Mouse (Mus musculus): ENCODE measurements around the gene Mpnd. TPM values are rescaled to one million over a fixed set of nuclear protein-coding genes. Genes with fewer than 3 reads are reported as not detected.

Mpnd gene
- polyA plus RNA-seq, 1 experiment = 424 TPM

- Histone ChIP-seq H3K4me1 (ENCODE audit: control insufficient read depth, insufficient read depth, insufficient read length, low read length) (peaks cover 10% of the 10 kb centered on the region), H3K36me3 (ENCODE audit: control insufficient read depth, insufficient read depth, low read length) (peaks cover 45% of the 10 kb centered on the region), H3K27me3 (ENCODE audit: control insufficient read depth, insufficient read depth, low read length) (no peaks in the 10 kb centered on the region), H3K27ac (ENCODE audit: insufficient read depth, low read depth, low read length) (no peak overlapping the region), H3K4me3 (ENCODE audit: low read depth, low read length) (no peak overlapping the region)
- WGBS = 85% methylated on average over 6 of the region's 6 CpGs
- TF ChIP-seq POLR2A (IDR thresholded peaks at IDR 0.05; ENCODE audit: low read depth, low read length) = no peak
- no peak for TF ChIP-seq CTCF (IDR thresholded peaks at IDR 0.05; ENCODE audit: extremely low read depth, insufficient read length, insufficient replicate concordance, low read depth, low read length)
Measured at GRCm38 (mm10) chr17:56020400-56021084, 15.0 kb downstream of the Mpnd start.

- Histone ChIP-seq H3K27me3 (ENCODE audit: control insufficient read depth, insufficient read depth, low read length) (no peaks in the 10 kb centered on the region), H3K4me1 (ENCODE audit: control insufficient read depth, insufficient read depth, insufficient read length, low read length) (peaks cover 10% of the 10 kb centered on the region), H3K27ac (ENCODE audit: insufficient read depth, low read depth, low read length) (no peak overlapping the region), H3K4me3 (ENCODE audit: low read depth, low read length) (no peak overlapping the region), H3K36me3 (ENCODE audit: control insufficient read depth, insufficient read depth, low read length) (peaks cover 37% of the 10 kb centered on the region)
- WGBS = 78% methylated on average over 4 of the region's 4 CpGs
- TF ChIP-seq CTCF (IDR thresholded peaks at IDR 0.05; ENCODE audit: extremely low read depth, insufficient read length, insufficient replicate concordance, low read depth, low read length) = no peak
- no peak for TF ChIP-seq POLR2A (IDR thresholded peaks at IDR 0.05; ENCODE audit: low read depth, low read length)
Measured at GRCm38 (mm10) chr17:56021161-56021910, 15.8 kb downstream of the Mpnd start.

GRCm38 (mm10) chr17:56022131-56022988 is 16.8 kb downstream of the Mpnd start:
- peaks cover 10% of the 10 kb centered on the region for H3K4me1 ChIP-seq (ENCODE audit: control insufficient read depth, insufficient read depth, insufficient read length, low read length)
- H3K36me3 ChIP-seq (ENCODE audit: control insufficient read depth, insufficient read depth, low read length) = peaks cover 27% of the 10 kb centered on the region
- TF ChIP-seq POLR2A (IDR thresholded peaks at IDR 0.05; ENCODE audit: low read depth, low read length) = no peak
- no peak for TF ChIP-seq CTCF (IDR thresholded peaks at IDR 0.05; ENCODE audit: extremely low read depth, insufficient read length, insufficient replicate concordance, low read depth, low read length)
- WGBS = 90% methylated on average over 2 of the region's 2 CpGs
- H3K27me3 ChIP-seq (ENCODE audit: control insufficient read depth, insufficient read depth, low read length) = no peaks in the 10 kb centered on the region
- H3K27ac ChIP-seq (ENCODE audit: insufficient read depth, low read depth, low read length) = no peak overlapping the region
- H3K4me3 ChIP-seq (ENCODE audit: low read depth, low read length) = no peak overlapping the region

GRCm38 (mm10) chr17:56022989-56023290 is 17.4 kb downstream of the Mpnd start:
- no peak overlapping the region for H3K4me3 ChIP-seq (ENCODE audit: low read depth, low read length)
- H3K27ac ChIP-seq (ENCODE audit: insufficient read depth, low read depth, low read length) = no peak overlapping the region
- 90% methylated on average over 4 of the region's 4 CpGs for WGBS
- peaks cover 21% of the 10 kb centered on the region for H3K36me3 ChIP-seq (ENCODE audit: control insufficient read depth, insufficient read depth, low read length)
- H3K27me3 ChIP-seq (ENCODE audit: control insufficient read depth, insufficient read depth, low read length) = no peaks in the 10 kb centered on the region
- peaks cover 10% of the 10 kb centered on the region for H3K4me1 ChIP-seq (ENCODE audit: control insufficient read depth, insufficient read depth, insufficient read length, low read length)
- TF ChIP-seq POLR2A (IDR thresholded peaks at IDR 0.05; ENCODE audit: low read depth, low read length) (no peak), CTCF (IDR thresholded peaks at IDR 0.05; ENCODE audit: extremely low read depth, insufficient read length, insufficient replicate concordance, low read depth, low read length) (no peak)

GRCm38 (mm10) chr17:56023386-56023785 is 17.9 kb downstream of the Mpnd start:
- 39% methylated on average over 5 of the region's 5 CpGs for WGBS
- H3K27ac ChIP-seq (ENCODE audit: insufficient read depth, low read depth, low read length) = no peak overlapping the region
- H3K4me3 ChIP-seq (ENCODE audit: low read depth, low read length) = no peak overlapping the region
- peaks cover 20% of the 10 kb centered on the region for H3K36me3 ChIP-seq (ENCODE audit: control insufficient read depth, insufficient read depth, low read length)
- H3K4me1 ChIP-seq (ENCODE audit: control insufficient read depth, insufficient read depth, insufficient read length, low read length) = peaks cover 10% of the 10 kb centered on the region
- no peaks in the 10 kb centered on the region for H3K27me3 ChIP-seq (ENCODE audit: control insufficient read depth, insufficient read depth, low read length)
- no peak for TF ChIP-seq POLR2A (IDR thresholded peaks at IDR 0.05; ENCODE audit: low read depth, low read length)
- TF ChIP-seq CTCF (IDR thresholded peaks at IDR 0.05; ENCODE audit: extremely low read depth, insufficient read length, insufficient replicate concordance, low read depth, low read length) = no peak

GRCm38 (mm10) chr17:56024476-56024875 is 19.0 kb downstream of the Mpnd start:
- no peak for TF ChIP-seq CTCF (IDR thresholded peaks at IDR 0.05; ENCODE audit: extremely low read depth, insufficient read length, insufficient replicate concordance, low read depth, low read length)
- no peak for TF ChIP-seq POLR2A (IDR thresholded peaks at IDR 0.05; ENCODE audit: low read depth, low read length)
- H3K27ac ChIP-seq (ENCODE audit: insufficient read depth, low read depth, low read length) = no peak overlapping the region
- H3K4me3 ChIP-seq (ENCODE audit: low read depth, low read length) = no peak overlapping the region
- peaks cover 10% of the 10 kb centered on the region for H3K4me1 ChIP-seq (ENCODE audit: control insufficient read depth, insufficient read depth, insufficient read length, low read length)
- 65% methylated on average over 2 of the region's 2 CpGs for WGBS
- no peaks in the 10 kb centered on the region for H3K27me3 ChIP-seq (ENCODE audit: control insufficient read depth, insufficient read depth, low read length)
- peaks cover 10% of the 10 kb centered on the region for H3K36me3 ChIP-seq (ENCODE audit: control insufficient read depth, insufficient read depth, low read length)

- H3K4me1 ChIP-seq (ENCODE audit: control insufficient read depth, insufficient read depth, insufficient read length, low read length) = peaks cover 10% of the 10 kb centered on the region
- no peak overlapping the region for H3K4me3 ChIP-seq (ENCODE audit: low read depth, low read length)
- no peak overlapping the region for H3K27ac ChIP-seq (ENCODE audit: insufficient read depth, low read depth, low read length)
- peaks cover 5% of the 10 kb centered on the region for H3K36me3 ChIP-seq (ENCODE audit: control insufficient read depth, insufficient read depth, low read length)
- no peaks in the 10 kb centered on the region for H3K27me3 ChIP-seq (ENCODE audit: control insufficient read depth, insufficient read depth, low read length)
- TF ChIP-seq CTCF (IDR thresholded peaks at IDR 0.05; ENCODE audit: extremely low read depth, insufficient read length, insufficient replicate concordance, low read depth, low read length) (no peak), POLR2A (IDR thresholded peaks at IDR 0.05; ENCODE audit: low read depth, low read length) (no peak)
- 69% methylated on average over 5 of the region's 5 CpGs for WGBS
Measured at GRCm38 (mm10) chr17:56024931-56025330, 19.4 kb downstream of the Mpnd start.
